Mouse (Mus musculus) hindbrain, embryonic 10.5 days (tissue): Measurements from ENCODE around the gene Kank2. TPM values are rescaled to one million over a fixed set of nuclear protein-coding genes. Genes with fewer than 3 reads are reported as not detected.

Experiments used
- polyA plus RNA-seq: library from polyadenylated mRNA; unstranded; fragments of >200 nt; fragmentation: Nextera tagmentation; extraction: Ambion mirVana; gene quantifications from 2 replicates; pipeline ENCODE4 v1.2.1, GENCODE M21; 2016

Gene Kank2
- polyA plus RNA-seq, 1 experiment from 2014 or later, result 11.0 TPM

Other genes starting within 250 kb of the Kank2 start
- 33.8 and 38.4 TPM in 2 replicates for gene Timm29, start 206.0 kb downstream of the Kank2 start, polyA plus RNA-seq
- 21.5 and 23.7 TPM in 2 replicates for gene Yipf2, start 205.9 kb downstream of the Kank2 start, polyA plus RNA-seq
- gene Smarca4, start 182.6 kb downstream of the Kank2 start, polyA plus RNA-seq, result 153 and 173 TPM in 2 replicates
- gene Ldlr, start 75.3 kb downstream of the Kank2 start, polyA plus RNA-seq, result 51.1 and 55.1 TPM in 2 replicates
- gene Spc24, start 38.4 kb downstream of the Kank2 start, polyA plus RNA-seq, result 132 and 165 TPM in 2 replicates
- 0.70 and 0.85 TPM in 2 replicates for gene Angptl8, start 36.8 kb upstream of the Kank2 start, polyA plus RNA-seq
- gene Dock6, start 53.9 kb upstream of the Kank2 start, polyA plus RNA-seq, result 23.7 and 24.1 TPM in 2 replicates
- gene Rab3d, start 119.4 kb upstream of the Kank2 start, polyA plus RNA-seq, result 8.9 and 10.9 TPM in 2 replicates
- 4.2 and 5.1 TPM in 2 replicates for gene Ccdc159, start 128.7 kb upstream of the Kank2 start, polyA plus RNA-seq
- 39.1 and 46.1 TPM in 2 replicates for gene Tmem205, start 128.8 kb upstream of the Kank2 start, polyA plus RNA-seq
- 15.6 and 30.6 TPM in 2 replicates for gene Plppr2, start 138.3 kb upstream of the Kank2 start, polyA plus RNA-seq
- 7.1 and 9.3 TPM in 2 replicates for gene Swsap1, start 157.0 kb upstream of the Kank2 start, polyA plus RNA-seq
- gene Epor, start 164.8 kb upstream of the Kank2 start, polyA plus RNA-seq, result 9.3 and 9.6 TPM in 2 replicates
- 3.7 and 5.7 TPM in 2 replicates for gene Rgl3, start 190.7 kb upstream of the Kank2 start, polyA plus RNA-seq
- gene Ccdc151, start 203.9 kb upstream of the Kank2 start, polyA plus RNA-seq, result 5.1 and 6.7 TPM in 2 replicates
- gene Prkcsh, start 204.1 kb upstream of the Kank2 start, polyA plus RNA-seq, result 115 and 120 TPM in 2 replicates